ENCODE assay signal across 8 mouse cellular contexts in the genomic region with DNA sequence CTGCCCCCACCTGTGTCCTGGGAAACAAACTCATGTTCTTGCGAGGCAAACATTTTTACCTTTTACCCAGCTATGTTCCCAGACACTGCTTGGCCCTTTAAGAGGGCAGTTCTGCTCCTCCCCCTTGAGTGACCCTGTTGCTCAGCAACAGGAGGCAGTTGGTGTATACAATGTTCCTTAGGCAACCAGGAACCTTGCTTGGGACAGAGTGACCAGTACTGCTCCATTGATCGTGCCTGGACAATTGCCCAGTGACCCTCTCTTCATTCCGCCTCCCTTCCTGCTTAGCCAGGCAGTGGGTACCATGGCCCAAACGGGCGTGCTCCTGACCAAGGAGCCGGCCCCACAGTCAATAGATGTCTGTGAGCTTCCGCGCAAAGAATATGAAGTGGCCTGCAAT. TPM values are rescaled to one million over a fixed set of nuclear protein-coding genes. Genes with fewer than 3 reads are reported as not detected.
DNase-seq lines count a peak whose midpoint lies in the region; ATAC-seq and TF ChIP-seq lines count a peak whose summit lies in the region.
"Had no signal": no experiment of that assay in that cellular context is flagged by ENCODE, and none has a peak within 500 bp of the region (broad histone marks: within the 10 kb centered on the region; RNA-seq: fewer than 3 reads in every experiment).

No protein-coding gene starts in this region.

- H3K79me2 ChIP-seq in liver, adult 2 months (ENCODE audit: control insufficient read depth, insufficient read depth, low read length) = no peaks in the 10 kb centered on the region

- no peaks in the 10 kb centered on the region for H3K36me3 ChIP-seq in liver, adult 2 months (ENCODE audit: control insufficient read depth, insufficient read depth, low read length)
- H3K36me3 ChIP-seq in liver, embryonic 13.5 days = no peaks in the 10 kb centered on the region

- DNase-seq in liver, adult 2 months (ENCODE audit: extremely low read depth, low read depth, low spot score) = peak; percentile 60
- DNase-seq in liver = no peak
- peak; percentile 41 to 46 for DNase-seq in heart, postnatal 10 days
- DNase-seq in liver, embryonic 13.5 days = no peak
- peak; percentile 74 to 77 for DNase-seq in right cerebral cortex, postnatal 10 days (ENCODE audit: low spot score in 2 of 2)
- DNase-seq in c-Kit-positive CD71-positive TER-119-positive erythroid progenitor cells, embryonic 14.5 days (ENCODE audit: low spot score) = no peak
- DNase-seq in thymus, adult 18-20 months = no peak

- no peak for TF ChIP-seq CTCF in liver, adult 2 months (IDR thresholded peaks at IDR 0.05; ENCODE audit: low read depth, low read length)

- intact Hi-C loops in heart, postnatal 10 days (cut with DNase I) = no loop called here

- H3K4me2 ChIP-seq in liver, embryonic 13.5 days = peak overlapping the region; percentile 39

- H3K27ac ChIP-seq in liver, adult 2 months (replicated peaks; ENCODE audit: insufficient read depth, low read depth, low read length) = no peak overlapping the region
- no peak overlapping the region for H3K27ac ChIP-seq in liver, embryonic 13.5 days

- H3K9ac ChIP-seq in liver, adult 2 months (ENCODE audit: low read depth, low read length) = no peak overlapping the region
- no peak overlapping the region for H3K9ac ChIP-seq in liver, embryonic 13.5 days

- H3K27me3 ChIP-seq in liver, adult 2 months (ENCODE audit: control insufficient read depth, insufficient read depth, low read length) = no peaks in the 10 kb centered on the region
- H3K27me3 ChIP-seq in liver, embryonic 13.5 days = peaks cover 40% of the 10 kb centered on the region

- peak; percentile 44; the same call in 1 of the 2 replicates for ATAC-seq in liver, embryonic 13.5 days (ENCODE audit: low read depth)

- H3K4me3 ChIP-seq in liver, adult 2 months (ENCODE audit: insufficient read depth, low read depth, low read length) = no peak overlapping the region
- H3K4me3 ChIP-seq in liver, embryonic 13.5 days (replicated peaks) = no peak overlapping the region

- WGBS in liver, adult 2 months = 13% methylated on average over 8 of the region's 8 CpGs
- WGBS in liver, embryonic 13.5 days (ENCODE audit: insufficient replicate concordance) = 36% methylated on average over 8 of the region's 8 CpGs

- H3K9me3 ChIP-seq in liver, embryonic 13.5 days (replicated peaks) = no peaks in the 10 kb centered on the region

- no peaks in the 10 kb centered on the region for H3K4me1 ChIP-seq in liver, adult 2 months (ENCODE audit: control insufficient read depth, insufficient read depth, low read length)
- H3K4me1 ChIP-seq in liver, embryonic 13.5 days (replicated peaks) = peaks cover 6% of the 10 kb centered on the region

- TF ChIP-seq POLR2A in liver, adult 2 months (IDR thresholded peaks at IDR 0.05; ENCODE audit: extremely low read depth, insufficient read depth, low read length) = no peak

RNA-seq across cellular contexts. Expression of a gene that starts 17.0 kb away (rescaled TPM):
- not detected in 2 replicates for total RNA-seq in liver, adult 2 months (2014; rRNA removed)
- not detected in 2 replicates for polyA plus RNA-seq in liver, adult 2 months (2012; rRNA removed)
- total RNA-seq in heart, postnatal 10 days (2021) = not detected
- polyA plus RNA-seq in liver, embryonic 13.5 days (2015; fragmentation: Nextera tagmentation; extraction: Ambion mirVana) = not detected in 2 replicates
- total RNA-seq: hematopoietic stem cell, adult 5-6 weeks had no signal

RNA-seq across cellular contexts. Expression of a gene that starts 25.7 kb away (rescaled TPM):
- not detected in 2 replicates for total RNA-seq in liver, adult 2 months (2014; rRNA removed)
- not detected in 2 replicates for polyA plus RNA-seq in liver, adult 2 months (2012; rRNA removed)
- not detected for total RNA-seq in heart, postnatal 10 days (2021)
- polyA plus RNA-seq in liver, embryonic 13.5 days (2015; fragmentation: Nextera tagmentation; extraction: Ambion mirVana) = not detected in 2 replicates
- total RNA-seq: hematopoietic stem cell, adult 5-6 weeks had no signal

RNA-seq across cellular contexts. Expression of a gene that starts 37.8 kb away (rescaled TPM):
- total RNA-seq in liver, adult 2 months (2014; rRNA removed) = 0.27 TPM in 1 of 2 replicates, not detected in the other
- 0.02 and 0.05 TPM in 2 replicates for polyA plus RNA-seq in liver, adult 2 months (2012; rRNA removed)
- 1 to 10 TPM; 7.9 to 8.4 TPM for total RNA-seq in heart, postnatal 10 days (2021)
- polyA plus RNA-seq in liver, embryonic 13.5 days (2015; fragmentation: Nextera tagmentation; extraction: Ambion mirVana) = 0.39 and 0.66 TPM in 2 replicates

Comparison
In these comparisons a context has a peak if more than half of its experiments do, and no peak if none do; other contexts are left out.
1. DNase-seq: peak in liver, adult 2 months (single experiment), heart, postnatal 10 days (2 of 2) and right cerebral cortex, postnatal 10 days (2 of 2); none in liver (single experiment), liver, embryonic 13.5 days (single experiment), c-Kit-positive CD71-positive TER-119-positive erythroid progenitor cells, embryonic 14.5 days (single experiment) and thymus, adult 18-20 months (0 of 2).